Mouse (Mus musculus) thymus, postnatal 10 days (tissue): ENCODE data around the gene Ghsr.
A peak's percentile ranks its signal among the peaks of the same experiment; 100 is the strongest.
"Not testable (repeated sequence)": the region's sequence is repeated elsewhere in the genome, so short reads cannot be mapped to it uniquely, and the experiment has no call there.

Source experiments
- DNase-seq, 2 experiments: peaks; one replicate each; pipeline ENCODE4 v3.0.0; 2021; ENCODE audit warnings: low spot score in 2 of 2

Gene Ghsr

GRCm38 (mm10) chr3:27371276-27371621 lies at the start of gene Ghsr:
TSS of gene Ghsr (plus strand) at chr3:27371351.
- no peak for DNase-seq

GRCm38 (mm10) chr3:27322591-27322990 lies 48.6 kb upstream of the Ghsr start:
- no peak for DNase-seq

- DNase-seq = no peak
Measured at GRCm38 (mm10) chr3:27323551-27323950, 47.6 kb upstream of the Ghsr start.

GRCm38 (mm10) chr3:27326633-27327191 lies 44.4 kb upstream of the Ghsr start:
- DNase-seq = no peak

GRCm38 (mm10) chr3:27330706-27331105 lies 40.4 kb upstream of the Ghsr start:
- no peak for DNase-seq

GRCm38 (mm10) chr3:27338437-27338836 lies 32.7 kb upstream of the Ghsr start:
- DNase-seq = peak; percentile 20 to 46

GRCm38 (mm10) chr3:27338887-27339286 lies 32.3 kb upstream of the Ghsr start:
- DNase-seq = no peak

- DNase-seq = no peak
Measured at GRCm38 (mm10) chr3:27340757-27341156, 30.4 kb upstream of the Ghsr start.

- DNase-seq = no peak
Measured at GRCm38 (mm10) chr3:27342462-27342861, 28.7 kb upstream of the Ghsr start.

- DNase-seq = peak; percentile 64 to 86
Measured at GRCm38 (mm10) chr3:27345526-27345925, 25.6 kb upstream of the Ghsr start.

- no peak for DNase-seq
Measured at GRCm38 (mm10) chr3:27348462-27348861, 22.7 kb upstream of the Ghsr start.

- no peak for DNase-seq
Measured at GRCm38 (mm10) chr3:27351105-27351504, 20.0 kb upstream of the Ghsr start.

GRCm38 (mm10) chr3:27359100-27359720 lies 11.9 kb upstream of the Ghsr start:
- DNase-seq = no peak

- DNase-seq = peak in 1 of 2 experiments; percentile 36
Measured at GRCm38 (mm10) chr3:27370125-27370524, 1.0 kb upstream of the Ghsr start.

- no peak for DNase-seq
Measured at GRCm38 (mm10) chr3:27370582-27371275, 422 bp upstream of the Ghsr start.

- DNase-seq = no peak
Measured at GRCm38 (mm10) chr3:27371725-27372650, 837 bp downstream of the Ghsr start.

- no peak for DNase-seq
Measured at GRCm38 (mm10) chr3:27374396-27374795, 3.2 kb downstream of the Ghsr start.

GRCm38 (mm10) chr3:27377935-27378334 lies 6.8 kb downstream of the Ghsr start:
- no peak for DNase-seq

GRCm38 (mm10) chr3:27384836-27385235 lies 13.7 kb downstream of the Ghsr start:
- no peak for DNase-seq

- no peak for DNase-seq
Measured at GRCm38 (mm10) chr3:27389923-27390322, 18.8 kb downstream of the Ghsr start.

GRCm38 (mm10) chr3:27400996-27401395 lies 29.8 kb downstream of the Ghsr start:
- not testable (repeated sequence) for DNase-seq

- no peak for DNase-seq
Measured at GRCm38 (mm10) chr3:27406440-27406839, 35.3 kb downstream of the Ghsr start.
